Mouse (Mus musculus): ENCODE data around the gene Atxn2l. TPM values are rescaled to one million over a fixed set of nuclear protein-coding genes. Genes with fewer than 3 reads are reported as not detected.
A peak's percentile ranks its signal among the peaks of the same experiment; 100 is the strongest.

Gene Atxn2l
- polyA plus RNA-seq, 1 experiment from 2014 or later: 55.1 TPM

GRCm38 (mm10) chr7:126482392-126482871 is 20.8 kb downstream of the Atxn2l start:
- 0 out of 2 replicates have a peak overlapping the region, but pooled peaks have one; percentile 36 for H3K27ac ChIP-seq (ENCODE audit: low read depth, low read length)
- peak; percentile 69 for ATAC-seq (ENCODE audit: low FRiP score)

GRCm38 (mm10) chr7:126481699-126482098 is 21.5 kb downstream of the Atxn2l start:
- no peaks in the 10 kb centered on the region for H3K36me3 ChIP-seq (ENCODE audit: control insufficient read depth, insufficient read depth, low read length)
- no peak overlapping the region for H3K27ac ChIP-seq (ENCODE audit: low read depth, low read length)
- no peaks in the 10 kb centered on the region for H3K27me3 ChIP-seq (ENCODE audit: control insufficient read depth, insufficient read depth, low read length)
- no peak overlapping the region for H3K4me2 ChIP-seq (replicated peaks; ENCODE audit: low read depth, low read length)
- no peak for ATAC-seq (ENCODE audit: low FRiP score)
- H3K9ac ChIP-seq (ENCODE audit: low read depth, low read length): no peak overlapping the region
- no peaks in the 10 kb centered on the region for H3K9me3 ChIP-seq (ENCODE audit: control insufficient read depth, low read length)
- peak; percentile 29 for DNase-seq (ENCODE audit: low spot score)
- H3K4me1 ChIP-seq (replicated peaks; ENCODE audit: control insufficient read depth, insufficient read depth, low read length): no peaks in the 10 kb centered on the region
- 21% methylated on average over 5 of the region's 5 CpGs for WGBS
- no peak overlapping the region for H3K4me3 ChIP-seq (ENCODE audit: low read depth, low read length)

More at GRCm38 (mm10) chr7:126482392-126482871, 20.8 kb downstream of the Atxn2l start:
- H3K27me3 ChIP-seq (ENCODE audit: control insufficient read depth, insufficient read depth, low read length): no peaks in the 10 kb centered on the region
- DNase-seq (ENCODE audit: low spot score): peak; percentile 75
- peak overlapping the region; percentile 39 for H3K4me2 ChIP-seq (replicated peaks; ENCODE audit: low read depth, low read length)
- H3K9ac ChIP-seq (ENCODE audit: low read depth, low read length): 0 out of 2 replicates have a peak overlapping the region, but pooled peaks have one; percentile 50
- under 1% methylated on average over 23 of the region's 23 CpGs for WGBS
- H3K36me3 ChIP-seq (ENCODE audit: control insufficient read depth, insufficient read depth, low read length): no peaks in the 10 kb centered on the region
- H3K4me3 ChIP-seq (ENCODE audit: low read depth, low read length): peak overlapping the region; percentile 10
- no peaks in the 10 kb centered on the region for H3K4me1 ChIP-seq (replicated peaks; ENCODE audit: control insufficient read depth, insufficient read depth, low read length)
- no peaks in the 10 kb centered on the region for H3K9me3 ChIP-seq (ENCODE audit: control insufficient read depth, low read length)

- Histone ChIP-seq H3K4me3 (ENCODE audit: low read depth, low read length) (peak within 1 kb of the TSS; percentile 90), H3K27me3 (ENCODE audit: control insufficient read depth, insufficient read depth, low read length) (no peaks in the 10 kb centered on the region), H3K9me3 (ENCODE audit: control insufficient read depth, low read length) (no peaks in the 10 kb centered on the region), H3K4me2 (replicated peaks; ENCODE audit: low read depth, low read length) (peak within 1 kb of the TSS; percentile 71), H3K9ac (ENCODE audit: low read depth, low read length) (peak within 1 kb of the TSS; percentile 96), H3K4me1 (replicated peaks; ENCODE audit: control insufficient read depth, insufficient read depth, low read length) (no peaks in the 10 kb centered on the region; the same call in 1 of the 2 replicates), H3K27ac (ENCODE audit: low read depth, low read length) (peak within 1 kb of the TSS; percentile 88), H3K36me3 (ENCODE audit: control insufficient read depth, insufficient read depth, low read length) (peaks cover 6% of the 10 kb centered on the region; the same call in 1 of the 2 replicates)
- WGBS: under 1% methylated on average over 39 of the region's 53 CpGs
- DNase-seq (ENCODE audit: low spot score): peak; percentile 95
- ATAC-seq (ENCODE audit: low FRiP score): peak; percentile 92
Observed at GRCm38 (mm10) chr7:126474993-126475581, 28.1 kb downstream of the Atxn2l start, which contains the start of gene Sh2b1. TSS of gene Sh2b1 (minus strand) at chr7:126475424.

GRCm38 (mm10) chr7:126474486-126474955 is 28.7 kb downstream of the Atxn2l start:
- WGBS: 3% methylated on average over 24 of the region's 27 CpGs
- DNase-seq (ENCODE audit: low spot score) (no peak), ATAC-seq (ENCODE audit: low FRiP score) (peak; percentile 75)
- H3K27ac ChIP-seq (ENCODE audit: low read depth, low read length): peak overlapping the region; percentile 88
- peak overlapping the region; percentile 90 for H3K4me3 ChIP-seq (ENCODE audit: low read depth, low read length)
- H3K4me1 ChIP-seq (replicated peaks; ENCODE audit: control insufficient read depth, insufficient read depth, low read length): no peaks in the 10 kb centered on the region; the same call in 1 of the 2 replicates
- no peaks in the 10 kb centered on the region for H3K27me3 ChIP-seq (ENCODE audit: control insufficient read depth, insufficient read depth, low read length)
- peaks cover 6% of the 10 kb centered on the region; the same call in 1 of the 2 replicates for H3K36me3 ChIP-seq (ENCODE audit: control insufficient read depth, insufficient read depth, low read length)
- H3K4me2 ChIP-seq (replicated peaks; ENCODE audit: low read depth, low read length): peak overlapping the region; percentile 71
- no peaks in the 10 kb centered on the region for H3K9me3 ChIP-seq (ENCODE audit: control insufficient read depth, low read length)
- H3K9ac ChIP-seq (ENCODE audit: low read depth, low read length): peak overlapping the region; percentile 96

- H3K36me3 ChIP-seq (ENCODE audit: control insufficient read depth, insufficient read depth, low read length): peaks cover 6% of the 10 kb centered on the region; the same call in 1 of the 2 replicates
- peak overlapping the region; percentile 71 for H3K4me2 ChIP-seq (replicated peaks; ENCODE audit: low read depth, low read length)
- DNase-seq (ENCODE audit: low spot score) (no peak), ATAC-seq (ENCODE audit: low FRiP score) (no peak)
- WGBS: 90% methylated on average over 9 of the region's 9 CpGs
- no peaks in the 10 kb centered on the region; the same call in 1 of the 2 replicates for H3K4me1 ChIP-seq (replicated peaks; ENCODE audit: control insufficient read depth, insufficient read depth, low read length)
- no peak overlapping the region for H3K9ac ChIP-seq (ENCODE audit: low read depth, low read length)
- peak overlapping the region; percentile 90; the same call in 1 of the 2 replicates for H3K4me3 ChIP-seq (ENCODE audit: low read depth, low read length)
- no peaks in the 10 kb centered on the region for H3K9me3 ChIP-seq (ENCODE audit: control insufficient read depth, low read length)
- H3K27me3 ChIP-seq (ENCODE audit: control insufficient read depth, insufficient read depth, low read length): no peaks in the 10 kb centered on the region
- H3K27ac ChIP-seq (ENCODE audit: low read depth, low read length): no peak overlapping the region
Observed at GRCm38 (mm10) chr7:126473470-126474086, 29.7 kb downstream of the Atxn2l start.

GRCm38 (mm10) chr7:126472713-126473112 is 30.5 kb downstream of the Atxn2l start:
- Histone ChIP-seq H3K36me3 (ENCODE audit: control insufficient read depth, insufficient read depth, low read length) (peaks cover 10% of the 10 kb centered on the region), H3K4me1 (replicated peaks; ENCODE audit: control insufficient read depth, insufficient read depth, low read length) (no peaks in the 10 kb centered on the region; the same call in 1 of the 2 replicates), H3K9ac (ENCODE audit: low read depth, low read length) (no peak overlapping the region), H3K4me3 (ENCODE audit: low read depth, low read length) (no peak overlapping the region), H3K27me3 (ENCODE audit: control insufficient read depth, insufficient read depth, low read length) (no peaks in the 10 kb centered on the region), H3K9me3 (ENCODE audit: control insufficient read depth, low read length) (no peaks in the 10 kb centered on the region), H3K4me2 (replicated peaks; ENCODE audit: low read depth, low read length) (no peak overlapping the region), H3K27ac (ENCODE audit: low read depth, low read length) (no peak overlapping the region)
- no peak for ATAC-seq (ENCODE audit: low FRiP score)
- no peak for DNase-seq (ENCODE audit: low spot score)
- 94% methylated on average over 16 of the region's 16 CpGs for WGBS

- Histone ChIP-seq H3K9me3 (ENCODE audit: control insufficient read depth, low read length) (no peaks in the 10 kb centered on the region), H3K27ac (ENCODE audit: low read depth, low read length) (no peak overlapping the region), H3K4me3 (ENCODE audit: low read depth, low read length) (no peak overlapping the region), H3K9ac (ENCODE audit: low read depth, low read length) (no peak overlapping the region), H3K36me3 (ENCODE audit: control insufficient read depth, insufficient read depth, low read length) (peaks cover 12% of the 10 kb centered on the region), H3K27me3 (ENCODE audit: control insufficient read depth, insufficient read depth, low read length) (no peaks in the 10 kb centered on the region), H3K4me1 (replicated peaks; ENCODE audit: control insufficient read depth, insufficient read depth, low read length) (no peaks in the 10 kb centered on the region; the same call in 1 of the 2 replicates), H3K4me2 (replicated peaks; ENCODE audit: low read depth, low read length) (no peak overlapping the region)
- ATAC-seq (ENCODE audit: low FRiP score) (no peak), DNase-seq (ENCODE audit: low spot score) (no peak)
- 91% methylated on average over 13 of the region's 13 CpGs for WGBS
Observed at GRCm38 (mm10) chr7:126472306-126472705, 30.9 kb downstream of the Atxn2l start.

GRCm38 (mm10) chr7:126471853-126472252 is 31.4 kb downstream of the Atxn2l start:
- WGBS: 86% methylated on average over 4 of the region's 4 CpGs
- H3K36me3 ChIP-seq (ENCODE audit: control insufficient read depth, insufficient read depth, low read length): peaks cover 12% of the 10 kb centered on the region
- no peaks in the 10 kb centered on the region for H3K9me3 ChIP-seq (ENCODE audit: control insufficient read depth, low read length)
- H3K27ac ChIP-seq (ENCODE audit: low read depth, low read length): no peak overlapping the region
- ATAC-seq (ENCODE audit: low FRiP score) (no peak), DNase-seq (ENCODE audit: low spot score) (no peak)
- no peaks in the 10 kb centered on the region; the same call in 1 of the 2 replicates for H3K4me1 ChIP-seq (replicated peaks; ENCODE audit: control insufficient read depth, insufficient read depth, low read length)
- no peak overlapping the region for H3K4me2 ChIP-seq (replicated peaks; ENCODE audit: low read depth, low read length)
- no peak overlapping the region for H3K9ac ChIP-seq (ENCODE audit: low read depth, low read length)
- no peak overlapping the region for H3K4me3 ChIP-seq (ENCODE audit: low read depth, low read length)
- H3K27me3 ChIP-seq (ENCODE audit: control insufficient read depth, insufficient read depth, low read length): no peaks in the 10 kb centered on the region
